ENCODE assay signal across 28 mouse cellular contexts in genomic region chr8:34359776-34360175, GRCm38 (mm10).
DNase-seq lines count a peak whose midpoint lies in the region; ATAC-seq and TF ChIP-seq lines count a peak whose summit lies in the region.
"Had no signal": no experiment of that assay in that cellular context is flagged by ENCODE, and none has a peak within 500 bp of the region (broad histone marks: within the 10 kb centered on the region; RNA-seq: fewer than 3 reads in every experiment).

No protein-coding gene starts in this region.

- H3K27me3 ChIP-seq in forebrain, embryonic 15.5 days: no peaks in the 10 kb centered on the region
- no peaks in the 10 kb centered on the region for H3K27me3 ChIP-seq in forebrain, embryonic 11.5 days (ENCODE audit: control insufficient read depth, insufficient read depth, low read length)
- no peaks in the 10 kb centered on the region for H3K27me3 ChIP-seq in heart, postnatal 0 days (ENCODE audit: control insufficient read depth, insufficient read depth, low read length)
- no peaks in the 10 kb centered on the region for H3K27me3 ChIP-seq in lung, embryonic 14.5 days (ENCODE audit: insufficient read depth, low read length)
- no peaks in the 10 kb centered on the region for H3K27me3 ChIP-seq in midbrain, postnatal 0 days (ENCODE audit: insufficient read depth, low read length)
- H3K27me3 ChIP-seq: CH12.LX; embryonic facial prominence, embryonic 12.5 days; hindbrain, embryonic 15.5 days; liver, embryonic 15.5 days; lung, embryonic 15.5 days; neural tube, embryonic 15.5 days; stomach, embryonic 15.5 days had no signal

- no peak overlapping the region for H3K9ac ChIP-seq in forebrain, embryonic 15.5 days (replicated peaks)
- H3K9ac ChIP-seq in forebrain, embryonic 11.5 days (ENCODE audit: low read length): no peak overlapping the region
- H3K9ac ChIP-seq in heart, postnatal 0 days (replicated peaks; ENCODE audit: low read depth, low read length): no peak overlapping the region
- H3K9ac ChIP-seq in lung, embryonic 14.5 days: no peak overlapping the region
- H3K9ac ChIP-seq in midbrain, postnatal 0 days (replicated peaks; ENCODE audit: low read length, poor library complexity, severe bottlenecking): no peak overlapping the region
- H3K9ac ChIP-seq: embryonic facial prominence, embryonic 12.5 days; heart, embryonic 12.5 days; hindbrain, embryonic 15.5 days; liver, embryonic 15.5 days; lung, embryonic 15.5 days; neural tube, embryonic 15.5 days; stomach, embryonic 15.5 days had no signal

- DNase-seq in forebrain, embryonic 11.5 days (ENCODE audit: low spot score): no peak
- DNase-seq in heart, postnatal 0 days (ENCODE audit: low spot score): peak; percentile 6
- DNase-seq in heart, postnatal 4 days: no peak
- DNase-seq in lung, embryonic 14.5 days: peak; percentile 55
- DNase-seq in lung, postnatal 25 days (ENCODE audit: low spot score): no peak
- DNase-seq in midbrain, postnatal 0 days (ENCODE audit: low spot score): peak; percentile 29
- no peak for DNase-seq in adrenal gland, adult (ENCODE audit: inconsistent age in 2 of 2, low spot score in 1 of 2)
- DNase-seq: adrenal gland, postnatal 10 days; cerebellum, adult 11 months; cerebellum, adult 9-10 months; embryo, embryonic 11 days; gastrocnemius, postnatal 25 days; heart, adult 11 months; kidney, adult 18-20 months; kidney, postnatal 10 days; liver; lung, postnatal 36 days; retina, postnatal 1 day; right cerebral cortex, postnatal 14 days had no signal

- no peaks in the 10 kb centered on the region for H3K9me3 ChIP-seq in forebrain, embryonic 15.5 days
- H3K9me3 ChIP-seq in forebrain, embryonic 11.5 days (ENCODE audit: control insufficient read depth, low read length): no peaks in the 10 kb centered on the region
- no peaks in the 10 kb centered on the region for H3K9me3 ChIP-seq in heart, postnatal 0 days (replicated peaks; ENCODE audit: control insufficient read depth, low read length)
- no peaks in the 10 kb centered on the region for H3K9me3 ChIP-seq in lung, embryonic 14.5 days (ENCODE audit: low read depth, low read length)
- no peaks in the 10 kb centered on the region for H3K9me3 ChIP-seq in midbrain, postnatal 0 days (ENCODE audit: low read length)
- H3K9me3 ChIP-seq: embryonic facial prominence, embryonic 12.5 days; hindbrain, embryonic 15.5 days; liver, embryonic 15.5 days; lung, embryonic 15.5 days; neural tube, embryonic 15.5 days; stomach, embryonic 15.5 days had no signal

- H3K4me3 ChIP-seq in forebrain, embryonic 15.5 days: no peak overlapping the region
- no peak overlapping the region for H3K4me3 ChIP-seq in forebrain, embryonic 11.5 days (ENCODE audit: low read depth, low read length)
- no peak overlapping the region for H3K4me3 ChIP-seq in heart, postnatal 0 days (ENCODE audit: low read depth, low read length)
- no peak overlapping the region for H3K4me3 ChIP-seq in lung, embryonic 14.5 days (ENCODE audit: low read depth, low read length)
- H3K4me3 ChIP-seq in midbrain, postnatal 0 days (ENCODE audit: low read depth, low read length): no peak overlapping the region
- H3K4me3 ChIP-seq: embryonic facial prominence, embryonic 12.5 days; heart, embryonic 12.5 days; hindbrain, embryonic 15.5 days; liver, embryonic 15.5 days; lung, embryonic 15.5 days; neural tube, embryonic 15.5 days; stomach, embryonic 15.5 days had no signal

- H3K4me2 ChIP-seq in forebrain, embryonic 15.5 days (replicated peaks): no peak overlapping the region
- no peak overlapping the region for H3K4me2 ChIP-seq in forebrain, embryonic 11.5 days (ENCODE audit: low read depth, low read length, severe bottlenecking)
- no peak overlapping the region for H3K4me2 ChIP-seq in heart, postnatal 0 days (ENCODE audit: low read depth, low read length)
- no peak overlapping the region for H3K4me2 ChIP-seq in lung, embryonic 14.5 days
- H3K4me2 ChIP-seq in midbrain, postnatal 0 days (ENCODE audit: low read depth, low read length, poor library complexity, severe bottlenecking): no peak overlapping the region
- H3K4me2 ChIP-seq: embryonic facial prominence, embryonic 12.5 days; heart, embryonic 12.5 days; hindbrain, embryonic 15.5 days; liver, embryonic 15.5 days; lung, embryonic 15.5 days; neural tube, embryonic 15.5 days; stomach, embryonic 15.5 days had no signal

- H3K36me3 ChIP-seq in forebrain, embryonic 15.5 days: no peaks in the 10 kb centered on the region
- H3K36me3 ChIP-seq in forebrain, embryonic 11.5 days (ENCODE audit: control insufficient read depth, insufficient read depth, low read length): no peaks in the 10 kb centered on the region
- H3K36me3 ChIP-seq in heart, postnatal 0 days (replicated peaks; ENCODE audit: control insufficient read depth, insufficient read depth, low read length): no peaks in the 10 kb centered on the region
- no peaks in the 10 kb centered on the region for H3K36me3 ChIP-seq in lung, embryonic 14.5 days (ENCODE audit: insufficient read depth)
- H3K36me3 ChIP-seq in midbrain, postnatal 0 days (ENCODE audit: insufficient read depth, low read length): no peaks in the 10 kb centered on the region
- H3K36me3 ChIP-seq: embryonic facial prominence, embryonic 12.5 days; heart, embryonic 12.5 days; hindbrain, embryonic 15.5 days; liver, embryonic 15.5 days; lung, embryonic 15.5 days; neural tube, embryonic 15.5 days; stomach, embryonic 15.5 days had no signal

- no peak for TF ChIP-seq EP300 in heart, postnatal 0 days (IDR thresholded peaks at IDR 0.05; ENCODE audit: low read depth)

- no peak for TF ChIP-seq CTCF in heart, postnatal 0 days (IDR thresholded peaks at IDR 0.05; ENCODE audit: low read depth)
- no peak for TF ChIP-seq CTCF in lung, embryonic 14.5 days (IDR thresholded peaks at IDR 0.05; ENCODE audit: low read depth)
- TF ChIP-seq CTCF in midbrain, postnatal 0 days (IDR thresholded peaks at IDR 0.05): no peak

- 0 out of 2 replicates have a peak, but pooled peaks have one; percentile 38 for ATAC-seq in forebrain, embryonic 15.5 days (replicated peaks)
- no peak for ATAC-seq in forebrain, embryonic 11.5 days (replicated peaks; ENCODE audit: low FRiP score)
- ATAC-seq in heart, postnatal 0 days (ENCODE audit: insufficient read depth, low read depth): no peak
- ATAC-seq in lung, embryonic 14.5 days (ENCODE audit: insufficient read depth): no peak
- ATAC-seq in midbrain, postnatal 0 days (ENCODE audit: low FRiP score): no peak

- WGBS in forebrain, embryonic 15.5 days: 51% methylated on average over 2 of the region's 2 CpGs
- WGBS in forebrain, embryonic 11.5 days: 82% methylated on average over 2 of the region's 2 CpGs
- WGBS in heart, postnatal 0 days: 29% methylated on average over 2 of the region's 2 CpGs
- WGBS in lung, embryonic 14.5 days: 51% methylated on average over 2 of the region's 2 CpGs
- WGBS in midbrain, postnatal 0 days: 43% methylated on average over 2 of the region's 2 CpGs

- H3K4me1 ChIP-seq in forebrain, embryonic 15.5 days: peaks cover 3% of the 10 kb centered on the region
- no peaks in the 10 kb centered on the region for H3K4me1 ChIP-seq in forebrain, embryonic 11.5 days (replicated peaks; ENCODE audit: control insufficient read depth, insufficient read depth, low read length)
- H3K4me1 ChIP-seq in heart, postnatal 0 days (ENCODE audit: control insufficient read depth, insufficient read depth): no peaks in the 10 kb centered on the region
- H3K4me1 ChIP-seq in lung, embryonic 14.5 days (ENCODE audit: insufficient read depth): no peaks in the 10 kb centered on the region
- H3K4me1 ChIP-seq in midbrain, postnatal 0 days (ENCODE audit: insufficient read depth, low read length): no peaks in the 10 kb centered on the region
- H3K4me1 ChIP-seq: embryonic facial prominence, embryonic 12.5 days; heart, embryonic 12.5 days; liver, embryonic 15.5 days; lung, embryonic 15.5 days; stomach, embryonic 15.5 days had no signal

- 0 out of 2 replicates have a peak overlapping the region, but pooled peaks have one; percentile 2 for H3K27ac ChIP-seq in forebrain, embryonic 15.5 days (replicated peaks)
- H3K27ac ChIP-seq in forebrain, embryonic 11.5 days (ENCODE audit: low read depth, low read length): no peak overlapping the region
- no peak overlapping the region for H3K27ac ChIP-seq in heart, postnatal 0 days (ENCODE audit: low read depth)
- no peak overlapping the region for H3K27ac ChIP-seq in lung, embryonic 14.5 days (ENCODE audit: low read depth)
- H3K27ac ChIP-seq in midbrain, postnatal 0 days (ENCODE audit: low read depth, low read length): no peak overlapping the region
- H3K27ac ChIP-seq: embryonic facial prominence, embryonic 12.5 days; hindbrain, embryonic 15.5 days; liver, embryonic 15.5 days; lung, embryonic 15.5 days; neural tube, embryonic 15.5 days; stomach, embryonic 15.5 days had no signal

Comparison
In these comparisons a context has a peak if more than half of its experiments do, and no peak if none do; other contexts are left out.
1. DNase-seq: peak in heart, postnatal 0 days (single experiment), lung, embryonic 14.5 days (single experiment) and midbrain, postnatal 0 days (single experiment); none in forebrain, embryonic 11.5 days (single experiment), heart, postnatal 4 days (single experiment), lung, postnatal 25 days (single experiment) and adrenal gland, adult (0 of 2).